Mouse (Mus musculus): ENCODE data around the gene Mlh1. TPM values are rescaled to one million over a fixed set of nuclear protein-coding genes. Genes with fewer than 3 reads are reported as not detected.

Mlh1 gene
- polyA plus RNA-seq (2021; fragmentation: Nextera tagmentation), result 5.7 and 6.9 TPM in 2 replicates
- long read RNA-seq, experiment 1, transcript Mlh1-201 (19 exons, 2,754 nt), result major isoform, 21 of 54 reads
- long read RNA-seq, experiment 1, partial matches to known transcripts, result 5 of 54 reads
- long read RNA-seq, experiment 1, other reads (novel, unspliced or antisense), result 28 of 54 reads
- long read RNA-seq, experiment 2, partial matches to known transcripts, result 0 of 9 reads
- long read RNA-seq, experiment 2, other reads (novel, unspliced or antisense), result 5 of 9 reads

GRCm38 (mm10) chr9:111271434-111272160 lies at the start of gene Mlh1, which contains the start of gene Epm2aip1:
Gene Mlh1 (minus strand): TSS chr9:111271791.
Gene Epm2aip1 (plus strand): TSS chr9:111271929.

GRCm38 (mm10) chr9:111311031-111311842 lies 39.6 kb upstream of the Mlh1 start, which contains the start of gene Trank1:
Gene Trank1 (plus strand): TSS chr9:111311739.

Other genes starting within 250 kb of the Mlh1 start
- gene Ccrl2, start 214.3 kb downstream of the Mlh1 start, polyA plus RNA-seq (2021; fragmentation: Nextera tagmentation), result 1.1 and 1.2 TPM in 2 replicates
- 23.4 and 32.5 TPM in 2 replicates for gene Lrrfip2, start 154.2 kb downstream of the Mlh1 start, polyA plus RNA-seq (2021; fragmentation: Nextera tagmentation)
- gene Epm2aip1, start 138 bp upstream of the Mlh1 start, polyA plus RNA-seq (2021; fragmentation: Nextera tagmentation), result 16.7 and 23.9 TPM in 2 replicates
- 5.6 and 21.4 TPM in 2 replicates for gene Trank1, start 39.9 kb upstream of the Mlh1 start, polyA plus RNA-seq (2021; fragmentation: Nextera tagmentation)
- gene Dclk3, start 167.3 kb upstream of the Mlh1 start, polyA plus RNA-seq (2021; fragmentation: Nextera tagmentation), result 13.5 and 19.3 TPM in 2 replicates